Mouse (Mus musculus): ENCODE data around the gene Sergef.

The Sergef gene

DNA sequence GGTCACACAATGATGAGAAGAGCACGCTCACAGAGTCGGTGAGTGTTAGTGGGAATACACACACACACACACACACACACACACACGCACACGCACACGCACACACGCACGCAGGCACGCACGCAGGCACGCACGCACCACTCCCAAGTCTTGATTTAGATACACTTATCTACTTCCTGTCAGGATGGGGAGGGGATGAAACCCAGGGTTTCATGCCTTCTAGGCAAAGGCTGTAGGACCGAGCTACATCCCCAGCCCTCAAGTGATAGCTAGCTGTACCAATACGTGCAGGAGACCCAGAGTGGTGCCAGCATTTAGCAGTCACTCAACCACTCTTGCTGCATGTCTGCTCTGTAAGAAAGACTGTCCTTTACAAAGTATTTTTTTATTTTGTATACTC is 137.0 kb downstream of the Sergef start:
- DNase-seq (ENCODE audit: low read depth, low spot score): no peak

DNA sequence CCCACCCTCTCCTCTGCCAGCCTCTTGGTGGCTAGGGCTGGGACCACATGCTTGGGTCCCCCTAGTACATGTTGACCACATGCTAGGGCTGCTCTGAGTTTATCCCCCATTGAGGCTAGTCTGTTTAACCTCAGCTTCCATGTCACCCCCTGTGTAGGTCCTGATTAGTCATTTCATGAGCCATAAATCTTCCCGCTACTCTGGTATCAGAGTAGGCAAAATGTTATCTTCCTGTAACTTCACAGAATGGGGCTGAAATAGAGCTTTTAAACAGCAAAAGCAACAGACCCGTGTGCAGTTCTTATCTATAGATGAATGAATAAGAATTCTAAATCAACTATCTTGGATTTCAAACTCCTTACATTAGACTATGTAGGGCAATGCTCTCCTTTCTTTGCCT is 138.1 kb downstream of the Sergef start:
- DNase-seq (ENCODE audit: low read depth, low spot score): no peak

DNA sequence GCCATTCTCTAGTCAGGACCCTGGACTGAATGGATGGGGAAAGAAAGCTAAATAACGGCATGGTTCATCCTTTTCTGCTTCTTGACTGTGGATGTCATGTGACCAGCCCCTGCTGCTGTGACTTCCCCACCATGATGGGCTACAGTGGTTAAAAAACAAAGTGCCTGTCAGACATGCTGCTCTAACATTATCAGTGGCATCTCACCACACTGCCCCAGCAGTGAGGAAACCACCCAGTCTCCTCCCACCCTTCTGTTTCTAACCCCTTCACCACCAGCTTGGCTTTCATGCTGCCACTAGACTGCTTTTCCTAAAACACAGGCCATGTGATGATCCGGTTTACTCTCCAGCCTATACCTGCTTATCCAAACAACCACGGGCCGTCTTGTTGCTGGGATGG is 140.0 kb downstream of the Sergef start:
- no peak for DNase-seq (ENCODE audit: low read depth, low spot score)

DNA sequence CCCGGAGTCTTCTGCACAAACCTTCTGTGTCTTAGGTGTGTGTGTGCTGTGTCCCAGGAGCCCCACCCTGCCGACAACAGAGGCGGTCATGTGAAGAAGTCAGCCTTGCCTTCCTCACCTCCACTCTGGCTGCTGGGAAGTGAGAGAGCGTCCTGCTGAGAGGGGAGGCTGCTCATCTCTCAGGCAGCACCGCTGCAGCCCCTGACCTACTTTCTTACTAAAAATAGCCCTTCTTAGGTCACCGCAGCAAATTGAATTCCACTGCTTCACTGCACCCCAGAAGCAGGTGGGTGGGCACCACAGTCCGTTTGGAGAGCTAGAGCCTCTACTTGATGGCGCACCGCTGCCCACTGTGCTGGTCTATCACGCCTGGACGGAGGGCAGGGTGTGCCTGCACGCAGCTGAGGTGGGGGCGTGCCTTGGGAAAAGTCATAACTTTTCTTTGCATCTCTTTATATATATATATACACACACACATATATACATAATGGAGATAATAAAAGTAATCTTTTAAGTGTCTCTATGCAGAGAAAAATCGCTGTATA is 147.4 kb downstream of the Sergef start:
- no peak for DNase-seq (ENCODE audit: low read depth, low spot score)

DNA sequence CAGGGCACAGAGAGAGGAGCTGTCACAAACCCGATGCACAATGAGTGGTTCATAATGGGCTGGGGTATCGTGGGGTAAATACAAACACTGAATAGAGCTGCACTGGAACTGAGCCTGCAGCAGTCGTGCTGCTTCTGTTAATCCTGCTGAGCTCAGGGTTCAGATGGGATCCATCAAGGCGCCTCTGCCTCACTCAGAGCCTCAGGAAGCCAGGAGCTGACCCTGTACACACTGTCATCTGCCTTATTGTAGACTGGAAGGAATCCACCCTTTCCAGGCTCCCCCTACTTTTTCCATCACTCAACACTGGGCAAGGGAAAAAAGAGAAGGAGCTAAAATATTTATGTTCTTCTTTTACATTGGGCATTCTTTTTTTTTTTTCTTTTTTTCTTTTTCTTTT is 152.3 kb downstream of the Sergef start:
- no peak for DNase-seq (ENCODE audit: low read depth, low spot score)

DNA sequence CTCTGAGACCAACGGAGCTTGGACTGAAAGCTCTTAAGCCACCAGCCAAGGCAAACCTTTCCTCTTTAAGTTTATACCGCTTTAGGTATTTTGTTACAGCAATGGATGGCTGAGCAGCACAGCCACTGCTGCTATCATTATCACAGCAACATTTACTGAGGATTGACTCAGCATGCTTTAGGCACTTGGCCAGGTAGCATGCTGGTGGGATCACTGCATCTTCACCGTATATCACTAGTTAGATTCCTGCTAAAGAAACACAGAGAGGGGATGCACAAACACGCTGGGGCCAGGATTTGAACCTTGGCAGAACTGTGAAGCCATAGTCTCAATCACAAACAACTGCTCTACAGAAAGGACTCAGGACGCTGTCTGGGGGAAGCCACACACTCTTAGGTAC is 152.8 kb downstream of the Sergef start:
- DNase-seq (ENCODE audit: low read depth, low spot score): no peak

DNA sequence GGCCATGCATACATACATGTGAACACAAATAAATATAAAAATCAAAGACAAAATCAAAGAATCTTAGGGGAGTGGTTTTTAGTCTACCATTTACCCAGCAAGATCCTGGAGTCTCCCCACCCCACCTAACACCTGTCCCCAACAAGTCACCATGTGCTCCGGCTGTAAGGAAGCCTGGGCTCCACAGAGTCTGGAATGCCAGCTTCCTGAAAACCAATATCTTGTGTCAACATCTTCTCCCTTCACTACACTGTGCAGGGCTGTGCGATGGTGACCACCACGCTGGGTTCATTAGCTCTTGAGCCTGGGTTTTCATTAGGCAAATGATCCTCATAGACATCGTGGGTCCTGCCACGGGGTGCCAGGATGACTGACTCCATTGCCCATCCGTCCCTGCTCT is 155.4 kb downstream of the Sergef start:
- DNase-seq (ENCODE audit: low read depth, low spot score): no peak

DNA sequence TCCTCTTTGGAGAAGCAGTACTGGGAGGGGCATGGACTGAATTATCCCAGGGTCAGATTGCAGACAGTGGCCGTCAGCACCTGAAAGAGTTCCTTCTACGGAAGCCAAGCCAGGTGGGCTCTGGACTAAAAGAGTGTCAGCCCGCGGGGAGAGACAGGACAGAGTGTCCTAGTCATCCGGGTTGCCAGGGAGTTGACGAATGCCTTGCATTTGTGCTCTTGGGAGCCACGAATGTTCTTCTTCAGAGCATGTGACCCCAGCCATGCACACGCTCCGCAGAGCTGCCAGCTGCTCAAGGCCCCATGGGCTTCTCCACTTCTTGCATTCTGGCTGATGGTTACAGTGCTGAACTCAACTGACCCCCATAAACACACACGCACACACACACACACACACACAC is 156.6 kb downstream of the Sergef start:
- no peak for DNase-seq (ENCODE audit: low read depth, low spot score)

DNA sequence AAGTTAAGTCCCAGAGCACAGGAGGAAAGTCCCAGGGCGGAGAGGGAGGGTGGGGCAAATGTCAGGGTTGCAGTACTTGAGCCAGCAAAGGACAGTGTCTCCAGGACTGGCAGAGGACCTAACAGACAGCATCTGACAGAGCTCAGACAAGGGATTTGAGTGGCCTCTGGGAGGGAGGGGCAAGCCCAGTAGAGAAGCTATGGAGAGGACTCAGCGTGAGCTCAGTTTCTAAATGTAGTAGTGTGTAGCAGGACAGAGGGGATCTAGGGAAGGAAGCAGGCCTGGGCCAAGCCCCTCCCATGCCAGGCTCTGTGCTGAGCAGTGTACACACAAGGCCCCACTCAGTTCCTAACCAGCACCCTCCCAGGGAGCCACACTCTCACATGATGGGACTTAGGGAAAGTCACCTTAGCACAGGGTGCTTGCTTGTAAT is 157.5 kb downstream of the Sergef start:
- DNase-seq (ENCODE audit: low read depth, low spot score): no peak

DNA sequence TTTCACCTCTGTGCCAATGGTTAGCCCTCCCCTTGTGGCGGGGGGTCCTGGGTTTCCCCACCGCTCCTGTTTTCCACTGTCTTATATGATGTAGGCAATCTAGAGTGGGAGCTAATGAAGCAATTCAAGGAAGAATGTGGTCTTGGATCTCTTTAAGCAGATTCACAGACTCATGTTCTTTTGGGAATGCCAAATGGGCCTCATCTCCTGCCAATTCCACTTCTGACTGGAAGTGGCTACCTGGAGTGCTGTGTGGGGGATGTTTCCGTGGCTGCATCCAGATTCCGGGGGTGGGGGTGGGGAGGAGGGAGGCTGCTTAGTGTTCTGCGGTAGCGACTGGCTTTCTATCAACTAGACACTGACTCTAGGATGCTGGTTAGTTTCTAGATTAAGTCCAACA is 159.8 kb downstream of the Sergef start:
- DNase-seq (ENCODE audit: low read depth, low spot score): peak; percentile 58

DNA sequence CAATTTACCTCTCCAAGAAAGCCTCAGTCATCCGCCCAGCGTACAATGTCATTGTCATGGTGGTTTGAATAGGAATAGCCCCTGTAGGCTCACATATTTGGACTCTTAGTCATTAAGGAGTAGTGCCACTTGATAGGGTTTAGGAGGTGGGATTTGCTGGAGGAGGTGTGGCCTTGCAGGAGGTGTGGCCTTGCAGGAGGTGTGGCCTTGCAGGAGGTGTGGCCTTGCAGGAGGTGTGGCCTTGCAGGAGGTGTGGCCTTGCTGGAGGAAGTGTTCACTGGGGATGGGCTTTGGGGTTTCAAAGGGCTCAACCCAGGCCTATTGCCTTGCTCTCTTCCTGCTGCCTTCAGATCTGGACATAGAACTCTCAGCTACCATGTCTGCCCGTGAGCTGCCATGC is 162.2 kb downstream of the Sergef start:
- DNase-seq (ENCODE audit: low read depth, low spot score): no peak

DNA sequence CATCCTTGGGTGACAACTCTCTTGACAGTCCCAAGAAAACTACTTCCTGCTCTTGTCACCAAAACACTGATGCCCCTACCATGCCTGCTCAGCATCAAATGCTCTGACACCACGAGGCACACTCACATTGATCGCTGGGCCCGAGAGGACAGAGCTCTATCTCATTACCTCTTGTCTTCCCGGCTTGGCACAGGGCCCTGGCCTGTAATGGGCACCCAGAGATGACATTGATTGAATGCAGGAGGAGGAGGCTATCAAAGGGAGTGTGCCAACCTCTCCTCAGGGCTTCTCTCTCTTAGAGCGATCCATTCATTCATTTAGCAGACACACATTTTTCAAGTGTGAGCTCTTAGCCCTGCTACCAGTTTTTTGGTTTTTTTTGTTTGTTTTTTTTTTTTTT is 164.1 kb downstream of the Sergef start:
- no peak for DNase-seq (ENCODE audit: low read depth, low spot score)

DNA sequence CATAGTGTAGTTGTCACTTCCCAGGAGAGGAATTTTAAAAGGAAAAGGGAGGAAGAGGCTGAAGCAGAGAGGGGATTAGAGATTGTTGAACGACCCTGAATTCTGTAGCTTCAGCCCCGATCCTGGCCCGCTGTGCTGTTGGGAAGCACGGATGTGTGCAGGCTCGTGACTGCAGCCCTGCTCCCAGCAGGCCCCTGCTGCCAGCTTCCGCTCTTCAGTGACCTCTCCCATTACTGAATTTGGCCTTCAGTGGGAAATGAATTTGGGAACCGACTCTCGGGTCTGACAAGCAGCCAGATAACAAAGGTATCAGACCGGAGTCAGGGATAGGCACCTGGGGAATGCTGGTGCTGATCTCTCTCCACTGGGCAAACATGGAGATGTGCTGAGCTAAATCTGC is 166.5 kb downstream of the Sergef start:
- DNase-seq (ENCODE audit: low read depth, low spot score): no peak

DNA sequence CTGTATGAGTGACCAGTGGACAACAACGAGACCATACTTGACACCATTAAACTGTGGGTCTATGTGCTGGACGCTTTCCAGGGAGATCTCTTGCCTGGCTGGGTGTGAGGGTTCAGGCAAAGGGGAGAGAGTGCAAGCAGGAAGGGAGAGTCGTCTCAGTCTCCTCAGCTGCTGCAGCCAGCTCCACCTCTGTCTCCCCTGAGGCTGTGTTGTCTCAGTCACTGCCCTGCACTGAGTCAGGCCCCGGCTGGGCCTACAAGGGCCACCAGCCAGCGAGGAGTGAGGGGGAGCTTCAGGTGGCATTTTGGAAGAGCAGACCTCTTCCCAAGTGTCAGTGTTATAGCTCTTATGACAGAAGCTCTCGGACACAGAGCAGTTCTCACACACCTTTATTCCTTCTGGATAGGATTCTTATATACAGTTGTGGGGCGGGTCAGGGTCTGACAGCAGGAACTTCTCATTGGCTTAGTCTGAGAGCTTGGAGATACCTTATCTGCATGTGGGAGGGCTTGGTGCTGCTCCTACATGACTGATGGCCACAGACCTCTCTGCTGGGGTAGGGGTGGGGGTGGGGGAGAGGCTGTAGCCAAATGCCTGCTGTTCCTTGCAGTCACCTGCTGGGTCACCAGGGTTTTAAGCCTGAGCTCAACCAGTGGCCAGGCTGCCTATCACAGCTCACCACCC is 168.4 kb downstream of the Sergef start:
- no peak for DNase-seq (ENCODE audit: low read depth, low spot score)

DNA sequence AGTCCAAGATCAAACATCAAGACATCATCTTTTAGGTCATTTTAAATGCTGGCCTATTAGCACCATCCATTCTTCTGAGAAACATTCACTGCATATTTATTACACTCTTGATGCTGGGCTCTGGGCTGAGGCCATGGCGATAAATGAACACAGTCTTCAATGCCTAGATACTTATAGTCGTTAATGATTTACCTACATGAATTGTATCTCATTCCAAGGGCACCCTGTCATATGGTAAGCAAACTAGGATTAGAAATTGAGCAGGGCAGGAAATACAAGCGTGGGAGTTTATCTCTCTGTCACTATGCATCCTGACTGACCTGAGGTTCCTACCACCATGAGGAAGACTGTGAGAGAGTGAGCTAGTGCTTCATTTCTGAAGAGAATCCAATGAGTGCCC is 170.1 kb downstream of the Sergef start:
- DNase-seq (ENCODE audit: low read depth, low spot score): no peak

DNA sequence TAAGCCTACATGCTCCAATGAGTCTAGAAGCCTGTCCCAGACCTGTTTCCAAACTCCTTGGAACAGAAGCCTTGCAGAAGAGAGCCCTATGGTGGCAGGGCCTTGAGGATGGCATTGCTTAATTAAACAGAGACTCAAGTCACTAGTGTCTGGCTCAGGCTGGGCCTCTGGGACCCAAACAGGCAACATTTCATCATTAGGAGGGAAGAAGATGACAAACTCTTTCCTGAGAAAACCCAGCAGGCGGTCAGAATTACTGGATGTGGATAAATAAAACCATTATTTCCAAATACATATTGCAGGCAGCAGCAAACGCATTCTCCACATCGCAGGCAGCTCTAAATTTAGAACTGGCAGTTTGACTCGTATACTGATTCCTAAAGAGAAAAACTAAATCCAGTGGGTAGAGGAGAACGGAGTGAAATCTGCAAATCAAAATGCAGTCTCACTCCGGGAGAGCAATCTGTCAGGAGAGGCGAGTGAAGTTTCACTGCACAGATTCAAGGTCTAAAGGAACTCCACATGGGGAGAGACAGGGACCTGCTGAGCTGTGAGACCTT is 173.1 kb downstream of the Sergef start:
- peak; percentile 49 for DNase-seq (ENCODE audit: low read depth, low spot score)

DNA sequence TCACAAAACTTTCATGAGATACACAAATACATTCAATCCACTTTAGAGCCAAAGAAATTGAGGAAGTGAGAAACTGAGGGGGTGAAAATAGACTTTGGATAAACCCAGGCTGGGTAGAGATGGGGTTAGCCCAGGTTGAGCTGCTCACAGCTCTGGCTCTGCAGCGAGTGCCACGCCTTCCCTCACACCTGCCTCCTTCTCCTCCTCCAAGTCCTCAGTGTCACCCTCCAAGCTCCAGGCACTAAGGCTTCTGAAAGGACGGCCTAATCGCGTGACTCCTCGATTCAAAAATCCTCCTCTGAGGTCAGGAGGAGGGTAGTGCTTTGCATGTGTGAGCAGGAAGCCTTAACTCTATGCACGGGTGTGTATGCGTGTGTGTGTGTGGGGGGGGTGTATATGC is 176.5 kb downstream of the Sergef start:
- no peak for DNase-seq (ENCODE audit: low read depth, low spot score)

DNA sequence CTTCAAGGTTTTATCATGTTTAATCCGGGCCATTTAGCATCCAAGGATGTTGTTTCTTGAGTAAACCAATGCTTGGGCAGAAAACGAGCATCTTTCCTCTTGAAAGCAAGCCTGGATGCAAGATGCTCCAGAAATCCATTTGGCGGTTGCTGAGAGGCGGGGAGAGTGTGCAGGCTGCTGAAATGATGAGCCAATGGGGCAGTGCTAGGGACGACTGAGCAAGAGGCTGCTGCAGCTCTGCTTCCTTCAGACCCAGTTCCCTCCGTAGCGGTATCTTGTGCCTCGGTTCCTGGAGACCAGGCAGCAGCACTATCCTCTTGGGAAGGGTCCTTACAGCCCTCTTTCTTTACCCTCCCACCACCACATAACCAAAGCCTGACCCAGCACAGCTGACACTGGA is 177.3 kb downstream of the Sergef start:
- no peak for DNase-seq (ENCODE audit: low read depth, low spot score)

DNA sequence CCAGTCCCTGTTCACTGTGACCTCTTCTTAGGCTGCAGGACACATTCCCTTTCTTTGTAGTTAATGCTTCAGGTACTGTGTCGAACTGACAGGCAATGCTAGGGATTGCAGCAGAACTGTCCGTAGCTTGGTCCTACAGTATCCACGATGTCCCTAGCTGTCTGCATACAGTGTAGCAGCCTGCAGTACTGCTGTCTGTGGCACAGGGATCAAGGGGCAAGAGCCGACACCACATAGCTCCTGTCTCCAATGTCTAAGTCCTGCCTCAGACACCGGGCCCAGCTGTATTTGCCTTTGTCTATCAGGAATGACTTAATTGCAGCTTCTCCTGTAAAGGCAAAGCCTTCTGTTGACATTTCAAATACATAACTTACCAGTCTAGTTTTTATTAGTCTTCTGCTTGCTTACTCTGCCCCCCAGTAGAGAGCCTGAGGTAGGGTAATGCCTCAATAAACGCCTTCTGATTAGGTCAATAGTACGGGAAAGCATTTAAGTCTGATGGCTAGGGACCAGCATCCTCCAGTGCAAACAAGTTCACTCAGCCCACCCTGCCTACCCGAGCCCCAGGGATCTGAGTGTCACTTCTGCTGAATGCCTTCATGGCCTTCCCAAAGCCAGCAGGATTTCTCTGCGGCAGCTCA is 179.9 kb downstream of the Sergef start:
- DNase-seq (ENCODE audit: low read depth, low spot score): no peak

DNA sequence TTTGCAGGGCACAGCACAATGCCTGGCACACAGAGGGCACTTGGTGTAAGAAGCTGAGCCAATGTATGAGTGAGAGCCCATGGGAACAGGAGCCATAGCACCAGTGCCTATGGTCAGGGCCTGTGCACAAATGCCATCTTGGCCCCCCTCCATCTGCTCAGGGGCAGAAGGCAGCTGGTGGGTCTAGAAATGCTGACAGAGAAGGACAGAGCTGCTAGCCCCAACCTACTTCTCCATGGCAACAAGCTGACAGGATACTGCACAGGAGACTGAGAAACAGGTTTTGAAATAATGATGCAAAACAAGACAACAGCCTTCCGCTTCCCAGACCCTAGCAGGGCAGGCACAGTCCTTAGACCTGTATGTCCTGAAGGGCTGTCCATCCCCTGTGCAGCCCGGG is 180.4 kb downstream of the Sergef start:
- DNase-seq (ENCODE audit: low read depth, low spot score): no peak

DNA sequence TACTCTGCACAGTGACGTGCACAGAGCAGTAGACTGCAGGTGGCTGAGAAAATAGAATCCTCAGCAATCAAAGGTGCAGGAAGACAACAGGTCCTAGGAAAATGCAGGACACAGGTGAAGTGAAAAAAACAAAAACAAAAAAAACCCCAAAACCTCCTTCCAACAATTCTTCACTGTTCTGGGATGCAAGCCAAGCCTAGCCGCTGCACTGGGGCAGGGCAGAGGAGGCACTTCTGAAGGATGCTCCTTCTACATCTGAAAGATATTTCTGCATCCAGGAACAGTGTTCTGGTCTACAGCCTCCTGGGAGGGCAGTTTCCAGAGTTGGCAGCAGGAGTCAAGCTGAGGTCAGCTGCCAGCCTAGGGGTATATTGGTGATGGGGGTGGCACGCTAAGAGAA is 181.7 kb downstream of the Sergef start:
- DNase-seq (ENCODE audit: low read depth, low spot score): no peak

DNA sequence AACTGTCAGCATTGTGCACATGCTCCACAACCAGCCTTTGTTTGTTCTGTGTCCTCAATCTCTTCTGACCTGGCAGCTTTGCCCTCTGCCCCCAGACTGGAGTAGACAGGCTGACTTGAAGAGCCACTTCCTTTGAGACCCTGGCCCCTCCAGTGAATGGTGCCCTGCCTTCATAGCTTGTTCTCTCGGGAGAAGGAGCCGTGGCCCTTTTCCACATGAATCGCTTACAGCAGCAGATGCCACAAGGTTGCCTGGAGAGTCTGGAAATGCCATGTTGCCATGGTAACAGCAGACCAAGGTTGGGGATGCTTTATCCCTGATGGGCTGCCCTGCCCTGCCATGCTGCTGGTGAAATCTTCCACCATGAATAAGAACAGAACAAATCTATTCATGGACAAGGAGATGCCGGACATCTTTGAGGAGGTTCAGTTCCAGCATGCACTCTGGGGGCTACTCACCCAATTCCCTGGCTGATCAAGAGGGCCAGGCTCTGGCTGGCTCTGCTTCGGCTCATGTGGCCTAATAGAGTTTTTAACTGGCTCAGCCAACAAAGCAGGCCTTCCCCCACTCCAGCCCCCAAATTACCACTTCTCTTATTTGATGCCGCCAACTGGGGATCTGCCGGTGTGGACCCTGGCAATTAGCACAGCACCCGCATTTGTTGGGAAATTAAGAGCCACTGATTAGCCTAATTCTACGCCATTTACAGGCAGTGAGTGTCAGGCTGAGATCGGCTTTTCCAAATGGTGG is 185.5 kb downstream of the Sergef start:
- no peak for DNase-seq (ENCODE audit: low read depth, low spot score)
